Mouse (Mus musculus) neural tube, embryonic 15.5 days (tissue): Measurements from ENCODE around the gene 2310034C09Rik. TPM values are rescaled to one million over a fixed set of nuclear protein-coding genes. Genes with fewer than 3 reads are reported as not detected.

Experiments
- ATAC-seq: fragments of 200-750 bp; cut with Nextera tagmentation; 2 replicates; pipeline ENCODE4 v1.8.0; 2017; ENCODE audit warnings: mild to moderate bottlenecking, moderate TSS enrichment, moderate library complexity; ENCODE audit not compliant: low FRiP score
- H3K27ac ChIP-seq: fragments of 300-500 bp; sonication (generic); replicated peaks from 2 replicates; pipeline ENCODE4 v1.5.1; 2015; ENCODE audit warnings: mild to moderate bottlenecking, inconsistent platforms
- H3K27me3 ChIP-seq: fragments of 300-500 bp; sonication (generic); replicated peaks from 2 replicates; pipeline ENCODE4 v1.6.1; 2015; ENCODE audit warnings: inconsistent platforms
- H3K36me3 ChIP-seq: fragments of 300-500 bp; sonication (generic); 2 replicates; pipeline ENCODE4 v1.6.1; 2015; ENCODE audit warnings: inconsistent platforms
- H3K4me1 ChIP-seq: fragments of 300-500 bp; sonication (generic); 2 replicates; pipeline ENCODE4 v1.6.1; 2015; ENCODE audit warnings: inconsistent platforms
- H3K4me2 ChIP-seq: fragments of 300-500 bp; sonication (generic); 2 replicates; pipeline ENCODE4 v1.6.1; 2015; ENCODE audit warnings: inconsistent platforms, mild to moderate bottlenecking, moderate library complexity
- H3K4me3 ChIP-seq: fragments of 300-500 bp; sonication (generic); replicated peaks from 2 replicates; pipeline ENCODE4 v1.5.1; 2015; ENCODE audit warnings: mild to moderate bottlenecking, inconsistent platforms
- H3K9ac ChIP-seq: fragments of 300-500 bp; sonication (generic); replicated peaks from 2 replicates; pipeline ENCODE4 v1.6.1; 2015; ENCODE audit warnings: mild to moderate bottlenecking, inconsistent platforms
- H3K9me3 ChIP-seq: fragments of 300-500 bp; sonication (generic); replicated peaks from 2 replicates; pipeline ENCODE4 v1.6.1; 2016; ENCODE audit warnings: inconsistent platforms
- WGBS: fragments of 180-500 bp; shearing (Covaris S2); methylation state at CpG from one replicate; pipeline ENCODE4 v1.1.7; 2015; ENCODE audit warnings: mixed read lengths; 5-methylcytosine and 5-hydroxymethylcytosine counted together
- polyA plus RNA-seq: library from polyadenylated mRNA; unstranded; fragments of >200 nt; fragmentation: Nextera tagmentation; extraction: Ambion mirVana; gene quantifications from 2 replicates; pipeline ENCODE4 v1.2.1, GENCODE M21; 2015

2310034C09Rik gene
- polyA plus RNA-seq, 1 experiment from 2014 or later, result not detected

DNA sequence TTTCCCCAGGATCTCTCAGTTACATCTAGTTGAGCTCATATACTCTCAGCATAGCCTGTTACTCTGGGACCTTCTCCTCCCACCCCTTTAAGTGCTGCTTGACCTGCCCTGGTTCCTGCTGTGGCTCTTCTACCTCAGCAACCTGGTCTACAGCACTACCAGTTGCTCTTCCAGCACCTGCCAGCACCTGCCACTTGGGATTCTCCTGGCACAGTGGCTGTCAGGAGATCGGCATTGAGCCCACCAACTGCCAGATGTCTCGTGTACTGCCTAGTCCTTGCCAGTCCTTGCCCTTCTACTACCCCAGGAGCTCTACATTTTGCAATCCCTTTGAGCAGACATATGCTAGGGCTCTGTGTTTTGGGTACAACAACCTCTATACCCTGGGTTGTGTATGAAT is 28.1 kb downstream of the 2310034C09Rik start:
- Histone ChIP-seq H3K4me3 (no peak overlapping the region), H3K9me3 (no peaks in the 10 kb centered on the region), H3K27me3 (no peaks in the 10 kb centered on the region), H3K36me3 (no peaks in the 10 kb centered on the region), H3K9ac (no peak overlapping the region), H3K4me2 (no peak overlapping the region), H3K27ac (no peak overlapping the region), H3K4me1 (no peaks in the 10 kb centered on the region)
- no peak for ATAC-seq
- WGBS, result 88% methylated on average over 2 of the region's 2 CpGs

Other genes with a start within 250 kb of the 2310034C09Rik start
- 10.3 TPM in 1 of 2 replicates, not detected in the other for gene Cldn8, start 195.7 kb upstream of the 2310034C09Rik start, polyA plus RNA-seq
- gene Krtap24-1, start 146.6 kb upstream of the 2310034C09Rik start, polyA plus RNA-seq, result not detected in 2 replicates
- not detected in 2 replicates for gene 2310079G19Rik, start 131.2 kb upstream of the 2310034C09Rik start, polyA plus RNA-seq
- gene Krtap26-1, start 111.1 kb upstream of the 2310034C09Rik start, polyA plus RNA-seq, result 0.15 TPM in 1 of 2 replicates, not detected in the other
- not detected in 2 replicates for gene Krtap27-1, start 87.2 kb upstream of the 2310034C09Rik start, polyA plus RNA-seq
- gene 2310061N02Rik, start 50.9 kb upstream of the 2310034C09Rik start, polyA plus RNA-seq, result not detected in 2 replicates
- not detected in 2 replicates for gene Krtap13-1, start 30.0 kb upstream of the 2310034C09Rik start, polyA plus RNA-seq
- gene Krtap13, start 7.2 kb upstream of the 2310034C09Rik start, polyA plus RNA-seq, result not detected in 2 replicates
- not detected in 2 replicates for gene 2310057N15Rik, start 15.4 kb downstream of the 2310034C09Rik start, polyA plus RNA-seq
- not detected in 2 replicates for gene Gm5965, start 19.0 kb downstream of the 2310034C09Rik start, polyA plus RNA-seq
- gene Gm20741, start 53.4 kb downstream of the 2310034C09Rik start, polyA plus RNA-seq, result not detected in 2 replicates
- not detected in 2 replicates for gene Krtap15, start 61.4 kb downstream of the 2310034C09Rik start, polyA plus RNA-seq
- gene Krtap14, start 67.3 kb downstream of the 2310034C09Rik start, polyA plus RNA-seq, result not detected in 2 replicates
- gene Krtap19-1, start 110.6 kb downstream of the 2310034C09Rik start, polyA plus RNA-seq, result not detected in 2 replicates
- gene Krtap19-2, start 115.4 kb downstream of the 2310034C09Rik start, polyA plus RNA-seq, result not detected in 2 replicates
- gene Krtap19-3, start 119.2 kb downstream of the 2310034C09Rik start, polyA plus RNA-seq, result not detected in 2 replicates
- not detected in 2 replicates for gene Krtap19-4, start 126.2 kb downstream of the 2310034C09Rik start, polyA plus RNA-seq
- gene Krtap19-5, start 137.6 kb downstream of the 2310034C09Rik start, polyA plus RNA-seq, result not detected in 2 replicates
- not detected in 2 replicates for gene Krtap19-9b, start 173.4 kb downstream of the 2310034C09Rik start, polyA plus RNA-seq
- not detected in 2 replicates for gene Krtap16-3, start 204.0 kb downstream of the 2310034C09Rik start, polyA plus RNA-seq